Mouse (Mus musculus) CH12.LX (cell line): ENCODE data around the gene Arpc1a. TPM values are rescaled to one million over a fixed set of nuclear protein-coding genes. Genes with fewer than 3 reads are reported as not detected.

ENCODE experiments used
- DNase-seq: peaks from one replicate; pipeline ENCODE4 v3.0.0-alpha.2; 2013; ENCODE audit errors: extremely low read depth
- H3K27ac ChIP-seq: 2 replicates; pipeline ENCODE4 v1.5.1; 2012; ENCODE audit warnings: low read depth, mild to moderate bottlenecking, control low read depth, moderate library complexity; ENCODE audit not compliant: insufficient read depth
- H3K27me3 ChIP-seq: replicated peaks from 2 replicates; pipeline ENCODE3; 2012; ENCODE audit warnings: inconsistent platforms
- H3K36me3 ChIP-seq, 2 experiments: replicated peaks in 1 of 2; 2 replicates each; pipeline versions ENCODE3 to v1.6.1; 2012; ENCODE audit warnings: inconsistent platforms in 1 of 2, low read length in 1 of 2, mild to moderate bottlenecking in 1 of 2, mixed read lengths in 1 of 2, moderate library complexity in 1 of 2; ENCODE audit not compliant: control insufficient read depth in 1 of 2, insufficient read depth in 1 of 2
- H3K4me1 ChIP-seq, 2 experiments: 2 replicates each; pipeline ENCODE4 v1.6.1; 2012; ENCODE audit warnings: inconsistent platforms in 1 of 2, moderate library complexity in 1 of 2; ENCODE audit not compliant: insufficient read depth in 2 of 2, control insufficient read depth in 1 of 2
- H3K4me2 ChIP-seq: 2 replicates; pipeline ENCODE4 v1.6.1; 2012; ENCODE audit warnings: low read depth, mild to moderate bottlenecking, control low read depth; ENCODE audit not compliant: poor library complexity, insufficient read depth, severe bottlenecking
- H3K4me3 ChIP-seq, 3 experiments: fragments of 150-350 bp in 1 of 3; sonication (generic) in 1 of 3; replicated peaks in 1 of 3; 2 replicates each; pipeline versions ENCODE3 to v1.5.1; 2011 to 2012; ENCODE audit warnings: low read depth in 2 of 3, low read length in 2 of 3, mild to moderate bottlenecking in 2 of 3, moderate library complexity in 2 of 3, control low read depth in 1 of 3, improper control_type of control experiment in 1 of 3, inconsistent platforms in 1 of 3, mixed read lengths in 1 of 3; ENCODE audit not compliant: poor library complexity in 1 of 3
- H3K79me2 ChIP-seq: replicated peaks from 2 replicates; pipeline ENCODE4 v1.6.1; 2012; ENCODE audit warnings: mild to moderate bottlenecking, moderate library complexity; ENCODE audit not compliant: control insufficient read depth, poor library complexity, insufficient read depth, severe bottlenecking; ENCODE audit errors: extremely low read depth
- H3K9ac ChIP-seq: 2 replicates; pipeline ENCODE4 v1.6.1; 2012; ENCODE audit warnings: low read depth, mild to moderate bottlenecking, control low read depth, moderate library complexity; ENCODE audit not compliant: insufficient read depth
- H3K9me3 ChIP-seq: replicated peaks from 2 replicates; pipeline ENCODE3; 2012; ENCODE audit warnings: low read length, inconsistent platforms, mixed read lengths
- BHLHE40 ChIP-seq: IDR thresholded peaks from 2 replicates; pipeline ENCODE4 v1.6.1; 2011; ENCODE audit warnings: mild to moderate bottlenecking, low read depth, low read length, improper control_type of control experiment
- CHD1 ChIP-seq: IDR thresholded peaks from 2 replicates; pipeline ENCODE4 v1.6.1; 2012; ENCODE audit warnings: low read depth, low read length, improper control_type of control experiment, inconsistent platforms
- CHD2 ChIP-seq: IDR thresholded peaks from 2 replicates; pipeline ENCODE4 v1.6.1; 2011; ENCODE audit warnings: low read length, improper control_type of control experiment
- CTCF ChIP-seq, 2 experiments: IDR thresholded peaks in 1 of 2; conservative IDR thresholded peaks in 1 of 2; 2 replicates each; pipeline ENCODE4 v1.5.1; 2011 to 2012; ENCODE audit warnings: low read depth in 2 of 2, low read length in 2 of 2, improper control_type of control experiment in 1 of 2, inconsistent platforms in 1 of 2, mild to moderate bottlenecking in 1 of 2, moderate library complexity in 1 of 2
- E2F4 ChIP-seq: IDR thresholded peaks from 2 replicates; pipeline ENCODE4 v1.6.1; 2011; ENCODE audit warnings: low read depth, low read length, improper control_type of control experiment; ENCODE audit not compliant: insufficient replicate concordance
- ETS1 ChIP-seq: conservative IDR thresholded peaks from 2 replicates; pipeline ENCODE4 v1.6.1; 2012; ENCODE audit warnings: low read depth, mild to moderate bottlenecking, inconsistent platforms, low read length, improper control_type of control experiment, moderate library complexity
- GABPA ChIP-seq: IDR thresholded peaks from 2 replicates; pipeline ENCODE4 v1.6.1; 2012; ENCODE audit warnings: low read depth, low read length, improper control_type of control experiment, inconsistent platforms; ENCODE audit not compliant: insufficient replicate concordance
- HCFC1 ChIP-seq: IDR thresholded peaks from 2 replicates; pipeline ENCODE4 v1.6.1; 2012; ENCODE audit warnings: low read depth, mild to moderate bottlenecking, inconsistent platforms, low read length, improper control_type of control experiment
- IRF4 ChIP-seq: IDR thresholded peaks from 2 replicates; pipeline ENCODE4 v1.6.1; 2014; ENCODE audit warnings: low read depth, mild to moderate bottlenecking, inconsistent platforms, low read length, improper control_type of control experiment
- JUN ChIP-seq: IDR thresholded peaks from 2 replicates; pipeline ENCODE4 v1.6.1; 2011; ENCODE audit warnings: low read depth, mild to moderate bottlenecking, low read length, improper control_type of control experiment, moderate library complexity; ENCODE audit not compliant: insufficient read depth
- JUND ChIP-seq: conservative IDR thresholded peaks from 2 replicates; pipeline ENCODE4 v1.6.1; 2011; ENCODE audit warnings: low read depth, low read length, improper control_type of control experiment
- MAFK ChIP-seq: IDR thresholded peaks from 2 replicates; pipeline ENCODE4 v1.6.1; 2011; ENCODE audit warnings: low read length, improper control_type of control experiment; ENCODE audit not compliant: insufficient replicate concordance
- MAX ChIP-seq: IDR thresholded peaks from 2 replicates; pipeline ENCODE4 v1.6.1; 2011; ENCODE audit warnings: low read length, improper control_type of control experiment
- MAZ ChIP-seq: IDR thresholded peaks from 2 replicates; pipeline ENCODE4 v1.6.1; 2012; ENCODE audit warnings: low read depth, mild to moderate bottlenecking, inconsistent platforms, low read length, improper control_type of control experiment, moderate library complexity
- MXI1 ChIP-seq: IDR thresholded peaks from 2 replicates; pipeline ENCODE4 v1.6.1; 2011; ENCODE audit warnings: mild to moderate bottlenecking, low read depth, low read length, improper control_type of control experiment
- MYC ChIP-seq: IDR thresholded peaks from 2 replicates; pipeline ENCODE4 v1.6.1; 2011; ENCODE audit warnings: low read depth, mild to moderate bottlenecking, improper control_type of control experiment, low read length
- NELFE ChIP-seq: IDR thresholded peaks from 2 replicates; pipeline ENCODE4 v1.6.1; 2011; ENCODE audit warnings: low read depth, low read length, improper control_type of control experiment
- NRF1 ChIP-seq: IDR thresholded peaks from 2 replicates; pipeline ENCODE4 v1.6.1; 2014; ENCODE audit warnings: low read depth, mild to moderate bottlenecking, inconsistent platforms, low read length, improper control_type of control experiment, moderate library complexity
- PAX5 ChIP-seq: IDR thresholded peaks from 2 replicates; pipeline ENCODE4 v1.6.1; 2012; ENCODE audit warnings: low read length, inconsistent platforms, mixed read lengths
- POLR2A ChIP-seq: IDR thresholded peaks from 2 replicates; pipeline ENCODE4 v1.6.1; 2011; ENCODE audit warnings: low read depth, mild to moderate bottlenecking, improper control_type of control experiment, low read length
- RCOR1 ChIP-seq: conservative IDR thresholded peaks from 2 replicates; pipeline ENCODE4 v1.6.1; 2012; ENCODE audit warnings: low read depth, mild to moderate bottlenecking, inconsistent platforms, low read length, improper control_type of control experiment
- SIN3A ChIP-seq: IDR thresholded peaks from 2 replicates; pipeline ENCODE4 v1.6.1; 2012; ENCODE audit warnings: low read length, improper control_type of control experiment, inconsistent platforms
- SMC3 ChIP-seq: IDR thresholded peaks from 2 replicates; pipeline ENCODE4 v1.6.1; 2011; ENCODE audit warnings: low read depth, low read length, improper control_type of control experiment
- USF2 ChIP-seq: conservative IDR thresholded peaks from 2 replicates; pipeline ENCODE4 v1.6.1; 2011; ENCODE audit warnings: low read depth, low read length, improper control_type of control experiment
- ZC3H11A ChIP-seq: IDR thresholded peaks from 2 replicates; pipeline ENCODE4 v1.6.1; 2012; ENCODE audit warnings: low read depth, mild to moderate bottlenecking, inconsistent platforms, low read length, improper control_type of control experiment
- ZKSCAN1 ChIP-seq: IDR thresholded peaks from 2 replicates; pipeline ENCODE4 v1.6.1; 2012; ENCODE audit warnings: low read depth, inconsistent platforms, low read length, improper control_type of control experiment, borderline replicate concordance
- ZMIZ1 ChIP-seq: IDR thresholded peaks from 2 replicates; pipeline ENCODE4 v1.6.1; 2012; ENCODE audit warnings: low read depth, mild to moderate bottlenecking, inconsistent platforms, low read length, improper control_type of control experiment
- ZNF384 ChIP-seq: IDR thresholded peaks from 2 replicates; pipeline ENCODE4 v1.6.1; 2012; ENCODE audit warnings: low read depth, low read length, improper control_type of control experiment, inconsistent platforms
- dilution Hi-C: fragments of 300-500 bp; cut with MboI; formaldehyde crosslinking; loops from 2 replicates; pipeline ENCODE4 v1.14.3; 2020; ENCODE audit warnings: low sequenced_read_pairs; ENCODE audit not compliant: extremely low pct_unique_long_range_greater_than_20kb, extremely low pct_ligation_motif_present
- in situ Hi-C: fragments of 300-500 bp; cut with MboI; formaldehyde crosslinking; loops from 3 replicates; pipeline ENCODE4 v1.14.3; 2019; ENCODE audit warnings: low sequenced_read_pairs, low pct_ligation_motif_present, low pct_unique_long_range_greater_than_20kb, mixed read lengths
- polyA plus RNA-seq: library from polyadenylated mRNA; unstranded; fragments of >175 nt; gene quantifications from 2 replicates; pipeline ENCODE4 v1.2.1, GENCODE M21; 2012; ENCODE audit warnings: low read depth; ENCODE audit not compliant: insufficient read length
- total RNA-seq, 2 experiments: library from RNA; depleted of rRNA; stranded (reverse); fragments of 300-350 nt in 1 of 2; fragments of >200 nt in 1 of 2; gene quantifications; 2 replicates each; pipeline ENCODE4 v1.2.3; 2012 to 2014

Gene Arpc1a
- total and polyA plus RNA-seq, 3 experiments, result 59.2 to 83.2 (median 59.5) TPM

DNA sequence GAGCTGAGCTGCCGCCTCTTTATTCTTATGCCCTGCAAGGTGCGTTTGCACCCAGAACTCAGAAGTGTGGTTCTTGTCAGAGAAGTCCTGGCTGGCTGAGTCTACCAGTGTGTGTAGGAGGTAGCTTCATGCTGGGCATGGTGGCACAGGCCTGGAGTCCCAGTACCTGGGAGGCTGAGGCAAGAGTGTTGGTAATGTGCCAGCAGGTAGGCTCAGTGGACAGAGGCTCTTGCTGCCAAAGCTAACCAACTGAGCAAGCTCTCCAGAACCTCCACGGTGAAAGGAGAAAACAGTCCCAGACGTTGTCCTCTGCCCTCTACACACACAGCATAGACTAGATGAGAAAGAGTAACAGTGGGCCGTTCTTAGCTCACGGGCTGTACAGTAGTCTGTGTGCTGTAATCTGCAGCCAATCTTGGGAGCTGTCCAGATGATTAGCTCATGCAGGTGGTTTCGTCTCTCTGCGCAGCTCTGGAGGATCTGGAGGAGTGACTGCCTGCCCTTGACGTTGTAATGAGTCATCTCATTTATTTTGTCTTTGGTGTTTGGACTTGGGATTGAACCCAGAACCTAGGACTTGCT is 22.2 kb downstream of the Arpc1a start:
- no peak for DNase-seq
- Histone ChIP-seq H3K9me3 (no peaks in the 10 kb centered on the region), H3K27me3 (no peaks in the 10 kb centered on the region), H3K36me3 (peaks cover 80 to 93% of the 10 kb centered on the region in 2 experiments), H3K9ac (no peak overlapping the region), H3K4me1 (no peaks in the 10 kb centered on the region), H3K4me2 (no peak overlapping the region), H3K27ac (no peak overlapping the region), H3K4me3 (no peak overlapping the region), H3K79me2 (no peaks in the 10 kb centered on the region)
- no peak for TF ChIP-seq RCOR1
- TF ChIP-seq MAX, result no peak
- no peak for TF ChIP-seq ZKSCAN1
- no peak for TF ChIP-seq GABPA
- no peak for TF ChIP-seq NRF1
- TF ChIP-seq ZMIZ1, result no peak
- no peak for TF ChIP-seq ETS1
- TF ChIP-seq POLR2A, result no peak
- TF ChIP-seq USF2, result no peak
- no peak for TF ChIP-seq NELFE
- no peak for TF ChIP-seq CTCF (conservative IDR thresholded peaks at IDR 0.05 in 1 of 2, IDR thresholded peaks at IDR 0.05 in 1 of 2; ENCODE audit: low read depth in 2 of 2, low read length in 2 of 2)
- no peak for TF ChIP-seq JUND
- no peak for TF ChIP-seq MAZ
- no peak for TF ChIP-seq MXI1
- TF ChIP-seq ZNF384, result no peak
- no peak for TF ChIP-seq PAX5
- no peak for TF ChIP-seq SMC3
- no peak for TF ChIP-seq E2F4
- no peak for TF ChIP-seq MYC
- dilution Hi-C loops (no loop called here), in situ Hi-C loops (no loop called here)

DNA sequence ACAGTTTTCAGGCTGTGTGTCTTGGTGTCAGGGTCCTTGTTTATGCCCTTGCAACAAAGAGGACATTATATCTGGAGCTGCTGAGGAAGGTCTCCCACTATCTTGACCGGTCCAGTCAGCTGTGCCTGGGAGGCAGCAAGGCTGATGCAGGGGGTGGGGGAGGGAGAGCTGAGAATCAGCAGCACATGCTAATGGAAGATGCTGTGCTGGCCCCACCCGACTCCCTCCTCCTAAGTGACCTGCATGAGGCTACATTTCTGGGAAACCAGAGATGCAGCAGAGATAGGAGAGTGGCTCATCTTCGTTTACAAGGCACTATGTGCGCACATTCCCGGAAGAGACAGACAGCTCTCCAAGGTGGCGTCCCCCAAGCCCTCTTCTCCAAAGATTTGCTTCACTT is 26.8 kb downstream of the Arpc1a start:
- dilution Hi-C loops, result no loop called here
- Histone ChIP-seq H3K9me3 (no peaks in the 10 kb centered on the region), H3K4me1 (peaks cover 2 to 6% of the 10 kb centered on the region in 2 experiments; a peak in 2 of 4 replicates), H3K79me2 (peaks cover 10% of the 10 kb centered on the region), H3K9ac (no peak overlapping the region), H3K27me3 (no peaks in the 10 kb centered on the region), H3K4me2 (no peak overlapping the region), H3K36me3 (peaks cover 45 to 67% of the 10 kb centered on the region in 2 experiments), H3K27ac (no peak overlapping the region), H3K4me3 (no peak overlapping the region)
- in situ Hi-C loops, result no loop called here
- no peak for DNase-seq
- TF ChIP-seq BHLHE40 (no peak), POLR2A (no peak), CHD2 (no peak), E2F4 (no peak), JUN (no peak), HCFC1 (no peak), SIN3A (no peak), ZNF384 (no peak), MAFK (no peak), CTCF (conservative IDR thresholded peaks at IDR 0.05 in 1 of 2, IDR thresholded peaks at IDR 0.05 in 1 of 2; ENCODE audit: low read depth in 2 of 2, low read length in 2 of 2) (no peak), IRF4 (no peak), JUND (no peak), CHD1 (no peak), USF2 (no peak), ZC3H11A (no peak)
